Mouse (Mus musculus) cerebellum, postnatal 36 days (tissue): ENCODE results near the gene Tmod4.
"Not testable (repeated sequence)": the region's sequence is repeated elsewhere in the genome, so short reads cannot be mapped to it uniquely, and the experiment has no call there.

Source experiments
- DNase-seq, 2 experiments: peaks; one replicate each; pipeline ENCODE4 v3.0.0; 2021 to 2022; ENCODE audit warnings: mixed read lengths in 2 of 2

Gene Tmod4

GRCm38 (mm10) chr3:95124246-95124645 is at the start of gene Tmod4:
Tmod4 (plus strand) TSS chr3:95124476.
- no peak for DNase-seq

- no peak for DNase-seq
Measured at GRCm38 (mm10) chr3:95088071-95088470, 36.2 kb upstream of the Tmod4 start.

GRCm38 (mm10) chr3:95100854-95101253 is 23.4 kb upstream of the Tmod4 start:
- DNase-seq, result no peak

GRCm38 (mm10) chr3:95105121-95105520 is 19.2 kb upstream of the Tmod4 start:
- DNase-seq, result no peak

GRCm38 (mm10) chr3:95105586-95106337 is 18.5 kb upstream of the Tmod4 start:
- no peak for DNase-seq

- DNase-seq, result peak; percentile 97
Measured at GRCm38 (mm10) chr3:95106338-95107117, 17.7 kb upstream of the Tmod4 start, which contains the start of gene Pip5k1a. Pip5k1a (minus strand) TSS chr3:95106930.

- not testable (repeated sequence) for DNase-seq
Measured at GRCm38 (mm10) chr3:95107308-95107707, 17.0 kb upstream of the Tmod4 start.

GRCm38 (mm10) chr3:95107898-95108297 is 16.4 kb upstream of the Tmod4 start:
- DNase-seq, result no peak

GRCm38 (mm10) chr3:95110911-95111726 is 13.2 kb upstream of the Tmod4 start, which contains the start of gene Vps72:
Vps72 (plus strand) TSS chr3:95111022.
- DNase-seq, result peak; percentile 88 to 91

- no peak for DNase-seq
Measured at GRCm38 (mm10) chr3:95112760-95113159, 11.5 kb upstream of the Tmod4 start.

- no peak for DNase-seq
Measured at GRCm38 (mm10) chr3:95117751-95118150, 6.5 kb upstream of the Tmod4 start.

- no peak for DNase-seq
Measured at GRCm38 (mm10) chr3:95121580-95121979, 2.7 kb upstream of the Tmod4 start.

- no peak for DNase-seq
Measured at GRCm38 (mm10) chr3:95124972-95125371, 696 bp downstream of the Tmod4 start.

GRCm38 (mm10) chr3:95129226-95129651 is 5.0 kb downstream of the Tmod4 start:
- DNase-seq, result peak; percentile 62 to 65

GRCm38 (mm10) chr3:95130081-95130480 is 5.8 kb downstream of the Tmod4 start:
- no peak for DNase-seq

- DNase-seq, result not testable (repeated sequence)
Measured at GRCm38 (mm10) chr3:95132389-95132788, 8.1 kb downstream of the Tmod4 start.

- DNase-seq, result no peak
Measured at GRCm38 (mm10) chr3:95133176-95133575, 8.9 kb downstream of the Tmod4 start.

- DNase-seq, result peak; percentile 87 to 91
Measured at GRCm38 (mm10) chr3:95133680-95134101, 9.4 kb downstream of the Tmod4 start, which contains the start of the genes Scnm1 and Lysmd1. Scnm1 (minus strand) TSS chr3:95134011. Lysmd1 (plus strand) TSS chr3:95134088.

GRCm38 (mm10) chr3:95134133-95134532 is 9.9 kb downstream of the Tmod4 start:
- DNase-seq, result not testable (repeated sequence)

GRCm38 (mm10) chr3:95135023-95135422 is 10.7 kb downstream of the Tmod4 start:
- DNase-seq, result peak in 1 of 2 experiments; percentile 43

- DNase-seq, result no peak
Measured at GRCm38 (mm10) chr3:95135433-95136052, 11.3 kb downstream of the Tmod4 start.

- DNase-seq, result no peak
Measured at GRCm38 (mm10) chr3:95136336-95136735, 12.1 kb downstream of the Tmod4 start.
